Mouse (Mus musculus): ENCODE data around the gene Olfr263.

- no peak for TF ChIP-seq POLR2A (IDR thresholded peaks at IDR 0.05; ENCODE audit: insufficient read depth, low read length)
- no peak for TF ChIP-seq CTCF (IDR thresholded peaks at IDR 0.05; ENCODE audit: low read depth, low read length)
- no peak for TF ChIP-seq EP300 (IDR thresholded peaks at IDR 0.05; ENCODE audit: insufficient read depth, low read depth, low read length)
Measured at GRCm38 (mm10) chr13:21155888-21156287, 26.4 kb downstream of the Olfr263 start.
